Mouse (Mus musculus): ENCODE data around the gene Lce1h. TPM values are rescaled to one million over a fixed set of nuclear protein-coding genes. Genes with fewer than 3 reads are reported as not detected.
A peak's percentile ranks its signal among the peaks of the same experiment; 100 is the strongest.

Lce1h gene
- not detected in 2 replicates for polyA plus RNA-seq (2014; fragmentation: Nextera tagmentation; extraction: Ambion mirVana)

DNA sequence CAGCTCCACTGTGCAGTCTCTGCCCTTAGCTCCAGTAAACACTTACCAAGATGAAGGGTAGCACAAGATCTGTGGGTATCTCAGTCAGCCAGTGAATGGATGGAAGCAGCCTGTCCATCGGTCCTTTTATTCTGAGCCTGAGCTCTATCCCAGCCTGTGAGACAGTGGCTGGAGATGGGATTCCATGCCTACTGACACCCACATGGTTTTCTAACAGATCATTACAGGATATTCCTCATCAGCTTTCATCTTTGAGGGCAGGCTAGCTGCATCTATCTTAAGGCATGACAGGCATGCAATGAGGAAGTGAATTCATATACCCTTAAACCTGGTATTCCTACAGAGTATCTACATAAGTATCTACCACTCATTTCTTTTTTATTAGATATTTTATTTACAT is at the start of gene Lce1h:
Gene Lce1h (minus strand): TSS at position 101 of the 400 bp plus-strand sequence.
- Histone ChIP-seq H3K27me3 (ENCODE audit: control insufficient read depth, insufficient read depth, low read length) (no peaks in the 10 kb centered on the region), H3K9me3 (replicated peaks; ENCODE audit: control insufficient read depth, low read length) (no peaks in the 10 kb centered on the region), H3K9ac (replicated peaks; ENCODE audit: low read length) (no peak within 1 kb of the TSS), H3K4me3 (ENCODE audit: low read depth, low read length) (no peak within 1 kb of the TSS), H3K36me3 (replicated peaks; ENCODE audit: control insufficient read depth, insufficient read depth, low read depth, low read length) (no peaks in the 10 kb centered on the region), H3K27ac (replicated peaks; ENCODE audit: low read depth, low read length) (no peak within 1 kb of the TSS), H3K4me1 (ENCODE audit: control insufficient read depth, insufficient read depth, low read length) (no peaks in the 10 kb centered on the region), H3K4me2 (ENCODE audit: low read depth, low read length) (no peak within 1 kb of the TSS)
- ATAC-seq (replicated peaks; ENCODE audit: insufficient number of reproducible peaks, low FRiP score, low TSS enrichment, low read depth): no peak
- WGBS: 87% methylated on average over 1 of the region's 1 CpGs
- no peak for DNase-seq (ENCODE audit: low spot score)

- no peak within 1 kb of the TSS for H3K4me2 ChIP-seq (ENCODE audit: low read depth, low read length)
- no peaks in the 10 kb centered on the region for H3K36me3 ChIP-seq (replicated peaks; ENCODE audit: control insufficient read depth, insufficient read depth, low read depth, low read length)
- H3K27me3 ChIP-seq (ENCODE audit: control insufficient read depth, insufficient read depth, low read length): no peaks in the 10 kb centered on the region
- DNase-seq (ENCODE audit: low spot score) (no peak), ATAC-seq (replicated peaks; ENCODE audit: insufficient number of reproducible peaks, low FRiP score, low TSS enrichment, low read depth) (no peak)
- H3K9ac ChIP-seq (replicated peaks; ENCODE audit: low read length): no peak within 1 kb of the TSS
- H3K4me3 ChIP-seq (ENCODE audit: low read depth, low read length): no peak within 1 kb of the TSS
- H3K4me1 ChIP-seq (ENCODE audit: control insufficient read depth, insufficient read depth, low read length): no peaks in the 10 kb centered on the region
- no peak within 1 kb of the TSS for H3K27ac ChIP-seq (replicated peaks; ENCODE audit: low read depth, low read length)
- H3K9me3 ChIP-seq (replicated peaks; ENCODE audit: control insufficient read depth, low read length): no peaks in the 10 kb centered on the region
Measured at GRCm38 (mm10) chr3:92807791-92808190, 42.9 kb upstream of the Lce1h start, which contains the start of gene Lce1k. Gene Lce1k (minus strand): TSS chr3:92807891.

- no peak for ATAC-seq (replicated peaks; ENCODE audit: insufficient number of reproducible peaks, low FRiP score, low TSS enrichment, low read depth)
- no peaks in the 10 kb centered on the region for H3K27me3 ChIP-seq (ENCODE audit: control insufficient read depth, insufficient read depth, low read length)
- no peaks in the 10 kb centered on the region for H3K9me3 ChIP-seq (replicated peaks; ENCODE audit: control insufficient read depth, low read length)
- no peak within 1 kb of the TSS for H3K4me3 ChIP-seq (ENCODE audit: low read depth, low read length)
- no peaks in the 10 kb centered on the region for H3K36me3 ChIP-seq (replicated peaks; ENCODE audit: control insufficient read depth, insufficient read depth, low read depth, low read length)
- no peak within 1 kb of the TSS for H3K9ac ChIP-seq (replicated peaks; ENCODE audit: low read length)
- WGBS: 88% methylated on average over 1 of the region's 1 CpGs
- H3K27ac ChIP-seq (replicated peaks; ENCODE audit: low read depth, low read length): no peak within 1 kb of the TSS
- no peak within 1 kb of the TSS for H3K4me2 ChIP-seq (ENCODE audit: low read depth, low read length)
- no peaks in the 10 kb centered on the region for H3K4me1 ChIP-seq (ENCODE audit: control insufficient read depth, insufficient read depth, low read length)
- no peak for DNase-seq (ENCODE audit: low spot score)
Measured at GRCm38 (mm10) chr3:92790414-92790813, 25.5 kb upstream of the Lce1h start, which contains the start of gene Lce1j. Gene Lce1j (minus strand): TSS chr3:92790514.

DNA sequence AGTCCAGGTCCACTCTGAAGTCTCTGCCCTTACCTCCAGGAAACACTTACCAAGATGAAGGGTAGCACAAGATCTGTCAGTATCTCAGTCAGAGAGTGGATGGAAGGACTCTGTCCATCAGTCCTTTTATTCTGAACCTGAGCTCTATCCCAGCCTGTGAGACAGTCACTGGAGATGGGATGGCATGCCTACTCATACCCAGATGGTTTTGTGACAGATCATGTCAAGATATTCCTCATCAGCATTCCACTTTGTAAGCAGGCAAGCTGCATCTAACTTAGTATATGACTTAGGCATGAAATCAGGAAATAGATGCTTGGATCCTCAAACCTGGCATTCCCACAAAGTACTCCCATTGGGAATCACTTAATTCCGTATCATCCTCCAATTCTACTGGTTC is 13.9 kb upstream of the Lce1h start, which contains the start of gene Lce1i:
Gene Lce1i (minus strand): TSS at position 101 of the 400 bp plus-strand sequence.
- Histone ChIP-seq H3K4me1 (ENCODE audit: control insufficient read depth, insufficient read depth, low read length) (no peaks in the 10 kb centered on the region), H3K27ac (replicated peaks; ENCODE audit: low read depth, low read length) (no peak within 1 kb of the TSS), H3K4me2 (ENCODE audit: low read depth, low read length) (no peak within 1 kb of the TSS), H3K36me3 (replicated peaks; ENCODE audit: control insufficient read depth, insufficient read depth, low read depth, low read length) (no peaks in the 10 kb centered on the region), H3K9ac (replicated peaks; ENCODE audit: low read length) (no peak within 1 kb of the TSS), H3K9me3 (replicated peaks; ENCODE audit: control insufficient read depth, low read length) (no peaks in the 10 kb centered on the region), H3K4me3 (ENCODE audit: low read depth, low read length) (no peak within 1 kb of the TSS), H3K27me3 (ENCODE audit: control insufficient read depth, insufficient read depth, low read length) (no peaks in the 10 kb centered on the region)
- no peak for DNase-seq (ENCODE audit: low spot score)
- WGBS: 89% methylated on average over 1 of the region's 1 CpGs
- ATAC-seq (replicated peaks; ENCODE audit: insufficient number of reproducible peaks, low FRiP score, low TSS enrichment, low read depth): no peak

- 23% methylated on average over 3 of the region's 3 CpGs for WGBS
- H3K27me3 ChIP-seq (ENCODE audit: control insufficient read depth, insufficient read depth, low read length): no peaks in the 10 kb centered on the region
- no peak for ATAC-seq (replicated peaks; ENCODE audit: insufficient number of reproducible peaks, low FRiP score, low TSS enrichment, low read depth)
- no peaks in the 10 kb centered on the region for H3K4me1 ChIP-seq (ENCODE audit: control insufficient read depth, insufficient read depth, low read length)
- no peaks in the 10 kb centered on the region for H3K36me3 ChIP-seq (replicated peaks; ENCODE audit: control insufficient read depth, insufficient read depth, low read depth, low read length)
- no peak overlapping the region for H3K4me2 ChIP-seq (ENCODE audit: low read depth, low read length)
- H3K27ac ChIP-seq (replicated peaks; ENCODE audit: low read depth, low read length): no peak overlapping the region
- H3K9me3 ChIP-seq (replicated peaks; ENCODE audit: control insufficient read depth, low read length): no peaks in the 10 kb centered on the region
- peak; percentile 37 for DNase-seq (ENCODE audit: low spot score)
- no peak overlapping the region for H3K4me3 ChIP-seq (ENCODE audit: low read depth, low read length)
- no peak overlapping the region for H3K9ac ChIP-seq (replicated peaks; ENCODE audit: low read length)
Measured at GRCm38 (mm10) chr3:92771573-92771972, 6.7 kb upstream of the Lce1h start.

GRCm38 (mm10) chr3:92753197-92753596 is 11.7 kb downstream of the Lce1h start:
- DNase-seq (ENCODE audit: low spot score) (peak; percentile 6), ATAC-seq (replicated peaks; ENCODE audit: insufficient number of reproducible peaks, low FRiP score, low TSS enrichment, low read depth) (no peak)
- WGBS: 39% methylated on average over 3 of the region's 3 CpGs
- H3K4me3 ChIP-seq (ENCODE audit: low read depth, low read length): no peak overlapping the region
- H3K9me3 ChIP-seq (replicated peaks; ENCODE audit: control insufficient read depth, low read length): no peaks in the 10 kb centered on the region
- no peak overlapping the region for H3K4me2 ChIP-seq (ENCODE audit: low read depth, low read length)
- H3K27me3 ChIP-seq (ENCODE audit: control insufficient read depth, insufficient read depth, low read length): no peaks in the 10 kb centered on the region
- H3K27ac ChIP-seq (replicated peaks; ENCODE audit: low read depth, low read length): no peak overlapping the region
- H3K36me3 ChIP-seq (replicated peaks; ENCODE audit: control insufficient read depth, insufficient read depth, low read depth, low read length): no peaks in the 10 kb centered on the region
- no peaks in the 10 kb centered on the region for H3K4me1 ChIP-seq (ENCODE audit: control insufficient read depth, insufficient read depth, low read length)
- H3K9ac ChIP-seq (replicated peaks; ENCODE audit: low read length): no peak overlapping the region

GRCm38 (mm10) chr3:92752238-92752637 is 12.6 kb downstream of the Lce1h start, which contains the start of gene Lce1g:
Gene Lce1g (minus strand): TSS chr3:92752338.
- H3K4me1 ChIP-seq (ENCODE audit: control insufficient read depth, insufficient read depth, low read length): no peaks in the 10 kb centered on the region

GRCm38 (mm10) chr3:92738996-92739395 is 25.9 kb downstream of the Lce1h start, which contains the start of gene Gm38119:
Gene Gm38119 (minus strand): TSS chr3:92739096.
- Histone ChIP-seq H3K4me2 (ENCODE audit: low read depth, low read length) (no peak within 1 kb of the TSS), H3K27me3 (ENCODE audit: control insufficient read depth, insufficient read depth, low read length) (no peaks in the 10 kb centered on the region), H3K4me3 (ENCODE audit: low read depth, low read length) (no peak within 1 kb of the TSS), H3K9me3 (replicated peaks; ENCODE audit: control insufficient read depth, low read length) (no peaks in the 10 kb centered on the region), H3K27ac (replicated peaks; ENCODE audit: low read depth, low read length) (no peak within 1 kb of the TSS), H3K4me1 (ENCODE audit: control insufficient read depth, insufficient read depth, low read length) (no peaks in the 10 kb centered on the region), H3K36me3 (replicated peaks; ENCODE audit: control insufficient read depth, insufficient read depth, low read depth, low read length) (no peaks in the 10 kb centered on the region), H3K9ac (replicated peaks; ENCODE audit: low read length) (no peak within 1 kb of the TSS)
- no peak for ATAC-seq (replicated peaks; ENCODE audit: insufficient number of reproducible peaks, low FRiP score, low TSS enrichment, low read depth)
- no peak for DNase-seq (ENCODE audit: low spot score)
- 78% methylated on average over 1 of the region's 1 CpGs for WGBS

More at GRCm38 (mm10) chr3:92752238-92752637, 12.6 kb downstream of the Lce1h start, which contains the start of gene Lce1g:
- Histone ChIP-seq H3K27ac (replicated peaks; ENCODE audit: low read depth, low read length) (no peak within 1 kb of the TSS), H3K4me3 (ENCODE audit: low read depth, low read length) (no peak within 1 kb of the TSS), H3K9ac (replicated peaks; ENCODE audit: low read length) (no peak within 1 kb of the TSS), H3K27me3 (ENCODE audit: control insufficient read depth, insufficient read depth, low read length) (no peaks in the 10 kb centered on the region), H3K9me3 (replicated peaks; ENCODE audit: control insufficient read depth, low read length) (no peaks in the 10 kb centered on the region), H3K4me2 (ENCODE audit: low read depth, low read length) (no peak within 1 kb of the TSS), H3K36me3 (replicated peaks; ENCODE audit: control insufficient read depth, insufficient read depth, low read depth, low read length) (no peaks in the 10 kb centered on the region)
- 94% methylated on average over 1 of the region's 1 CpGs for WGBS
- ATAC-seq (replicated peaks; ENCODE audit: insufficient number of reproducible peaks, low FRiP score, low TSS enrichment, low read depth) (no peak), DNase-seq (ENCODE audit: low spot score) (no peak)
